Mouse (Mus musculus) gastrocnemius, postnatal 4 days (tissue): ENCODE data around the gene Azin2. TPM values are rescaled to one million over a fixed set of nuclear protein-coding genes. Genes with fewer than 3 reads are reported as not detected.
A peak's percentile ranks its signal among the peaks of the same experiment; 100 is the strongest.

Experiments used
- DNase-seq, 2 experiments: peaks; one replicate each; pipeline ENCODE4 v3.0.0; 2021 to 2022; ENCODE audit warnings: low spot score in 2 of 2, mixed read lengths in 2 of 2
- total RNA-seq, 2 experiments: library from RNA; stranded (reverse); gene quantifications; 2 replicates each; pipeline ENCODE4 v1.2.3; 2021

Gene Azin2
- total RNA-seq, 2 experiments from 2014 or later: 7.0 to 7.2 TPM

DNA sequence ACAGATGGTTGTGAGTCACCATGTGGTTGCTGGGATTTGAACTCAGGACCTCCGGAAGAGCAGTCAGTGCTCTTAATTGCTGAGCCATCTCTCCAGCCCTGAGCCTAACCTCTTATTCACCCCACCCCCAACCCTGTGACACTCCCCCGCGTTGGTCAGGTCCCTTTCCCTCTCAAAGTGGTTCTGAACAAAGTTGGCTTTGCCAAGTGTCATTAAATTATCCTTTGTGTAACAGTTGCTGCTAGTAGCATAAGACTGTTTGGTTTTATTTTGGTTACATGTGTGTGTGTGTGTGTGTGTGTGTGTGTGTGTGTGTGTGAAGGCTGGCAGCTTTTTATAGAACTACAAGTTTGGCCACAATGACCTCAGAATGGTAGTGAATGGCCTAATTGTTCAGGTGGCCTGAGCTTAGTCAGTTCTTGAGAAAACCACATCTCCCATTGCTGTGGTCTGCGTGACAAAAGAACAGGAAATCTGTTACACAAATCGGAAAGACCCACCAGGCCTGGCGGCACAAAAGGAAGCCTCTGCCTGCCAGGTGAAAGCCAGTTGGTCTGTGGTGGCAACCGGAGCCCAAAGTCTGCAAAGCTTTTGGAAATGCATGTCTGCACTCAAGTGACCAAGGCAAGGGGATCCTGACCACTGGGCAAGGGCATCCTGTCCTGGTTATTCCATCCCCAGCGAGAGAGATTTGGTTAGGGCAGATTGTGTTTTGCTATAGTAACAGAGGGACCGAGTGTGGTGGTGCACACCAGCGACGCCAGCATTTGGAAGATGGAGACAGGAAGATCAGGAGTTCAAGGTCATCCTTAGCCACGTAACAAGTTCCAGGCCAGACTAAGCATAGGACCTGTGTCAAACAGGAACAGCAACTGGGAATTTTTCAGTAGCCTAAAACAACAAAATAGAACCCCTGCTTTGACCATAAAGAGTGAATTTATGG, 18.9 kb upstream of the Azin2 start:
- DNase-seq: no peak

DNA sequence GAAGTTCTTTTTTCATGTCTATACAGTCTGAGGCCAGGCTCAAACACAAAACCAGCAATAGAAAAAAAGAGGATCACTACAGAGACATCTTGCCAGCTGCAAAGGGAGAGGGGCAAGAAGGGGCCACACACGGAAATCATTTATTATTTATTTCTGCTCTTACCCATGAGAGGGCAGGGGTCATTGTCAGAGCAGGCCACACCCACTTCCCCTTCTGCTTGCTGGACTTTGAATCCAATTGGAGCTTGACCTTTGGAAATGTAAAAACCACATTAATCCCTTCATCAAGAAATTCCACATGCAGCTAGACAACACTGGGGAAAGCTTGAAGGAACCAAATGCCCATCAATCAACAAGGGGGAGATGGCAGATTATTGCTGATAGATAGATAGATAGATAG, 16.4 kb upstream of the Azin2 start:
- DNase-seq: no peak

GRCm38 (mm10) chr4:128977217-128977616, 15.0 kb upstream of the Azin2 start:
- DNase-seq: no peak

GRCm38 (mm10) chr4:128976577-128976976, 14.3 kb upstream of the Azin2 start:
- no peak for DNase-seq

GRCm38 (mm10) chr4:128974677-128975076, 12.4 kb upstream of the Azin2 start:
- DNase-seq: no peak

- DNase-seq: peak; percentile 58 to 80
These were observed 8.9 kb upstream of the Azin2 start for GRCm38 (mm10) chr4:128971065-128971694.

DNA sequence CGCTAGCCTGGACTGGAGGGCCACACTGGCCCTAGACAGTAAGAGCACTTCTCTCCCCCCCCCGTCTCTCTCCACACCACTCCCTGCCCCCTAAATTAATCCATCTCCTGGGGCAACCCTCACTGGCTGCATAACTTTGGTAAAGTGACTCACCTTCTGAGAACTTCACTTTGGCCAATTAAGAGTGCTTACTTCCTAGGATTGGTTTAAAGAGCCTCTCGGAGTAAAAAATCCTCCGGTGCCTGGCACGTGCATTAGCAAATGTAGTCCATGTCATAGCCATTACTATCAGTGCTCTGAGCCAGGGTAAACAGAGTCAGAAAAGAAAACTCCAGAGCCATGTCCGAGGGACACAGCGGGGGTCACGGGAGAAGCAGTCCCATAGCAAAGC, 8.2 kb upstream of the Azin2 start:
- no peak for DNase-seq

- no peak for DNase-seq
These were observed 7.6 kb upstream of the Azin2 start for GRCm38 (mm10) chr4:128969607-128970416.

- no peak for DNase-seq
These were observed 6.8 kb upstream of the Azin2 start for GRCm38 (mm10) chr4:128969081-128969480.

DNA sequence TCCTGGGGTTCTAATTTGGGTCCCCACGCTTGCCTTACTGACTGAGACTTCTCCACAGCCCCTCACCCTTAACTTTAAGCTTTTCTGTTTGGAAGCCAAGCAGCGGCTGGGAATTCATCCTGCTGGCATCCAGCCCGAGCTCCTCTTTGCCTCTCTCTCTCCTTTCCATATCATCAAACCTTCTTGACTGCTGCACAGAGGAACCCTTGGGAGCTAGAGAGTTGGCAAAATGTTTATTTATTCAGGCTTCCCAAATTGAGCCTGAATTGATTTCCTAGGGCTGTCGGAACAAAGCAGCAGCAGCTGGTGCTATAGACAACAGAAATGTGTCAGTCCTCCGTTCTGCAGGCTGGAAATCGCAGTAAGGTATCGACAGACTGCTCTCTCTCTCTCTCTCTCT, 4.5 kb upstream of the Azin2 start:
- DNase-seq: peak in 1 of 2 experiments; percentile 39

DNA sequence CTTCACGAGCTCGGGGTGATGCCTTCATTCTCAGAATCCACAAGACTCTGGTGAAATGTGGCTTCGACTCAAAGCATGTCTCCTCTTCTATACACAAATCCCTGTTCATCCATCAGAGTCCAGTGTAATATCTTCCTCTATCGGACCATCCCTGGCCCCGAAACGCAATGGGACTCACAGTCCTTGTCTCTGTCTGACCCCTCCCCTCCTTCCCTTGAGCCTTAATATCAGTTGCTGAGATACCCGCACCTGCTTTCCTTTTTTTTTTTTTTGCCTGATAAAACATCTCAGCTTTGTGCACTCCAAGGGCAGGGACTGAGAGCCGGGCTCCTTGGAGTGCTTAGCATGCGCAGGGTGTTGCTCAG, 666 bp upstream of the Azin2 start:
- DNase-seq: no peak

DNA sequence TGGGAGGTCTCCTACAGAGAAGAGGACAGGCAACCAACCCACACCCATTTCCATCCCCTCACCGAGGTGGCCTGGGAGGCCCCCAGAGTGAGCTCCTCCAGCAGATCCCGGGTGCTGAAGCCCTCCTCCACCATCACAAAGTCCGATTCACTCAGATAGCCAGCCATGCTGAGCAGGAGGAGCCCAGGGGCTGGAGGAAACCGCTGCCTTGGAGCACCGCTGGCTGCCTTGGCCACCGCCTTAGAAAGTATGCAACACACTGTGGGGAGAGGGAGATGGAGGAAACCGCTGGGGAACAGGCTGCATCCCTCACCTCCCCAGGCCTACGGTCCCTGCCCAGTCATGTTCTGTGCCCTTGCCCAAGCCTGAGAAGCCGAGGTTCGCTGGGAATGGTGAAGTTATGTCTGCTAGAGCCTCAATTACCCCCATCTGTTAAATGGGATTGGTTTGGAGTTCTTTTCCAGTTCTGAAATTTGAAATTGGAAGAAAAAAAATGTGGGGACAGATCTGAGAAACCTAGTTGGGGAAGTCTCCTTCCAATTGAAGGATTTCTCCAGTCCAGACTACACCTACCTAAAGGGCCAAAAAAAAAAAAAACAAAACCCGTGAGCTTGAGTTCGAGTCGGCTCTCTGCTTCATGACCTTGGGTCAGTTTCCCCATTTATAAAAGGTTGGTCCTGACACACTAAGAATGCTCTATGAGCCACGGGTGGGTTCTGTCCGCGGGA, 777 bp downstream of the Azin2 start:
- DNase-seq: no peak

GRCm38 (mm10) chr4:128959676-128960075, 2.6 kb downstream of the Azin2 start:
- no peak for DNase-seq

- no peak for DNase-seq
These were observed 3.4 kb downstream of the Azin2 start for GRCm38 (mm10) chr4:128958849-128959248.

DNA sequence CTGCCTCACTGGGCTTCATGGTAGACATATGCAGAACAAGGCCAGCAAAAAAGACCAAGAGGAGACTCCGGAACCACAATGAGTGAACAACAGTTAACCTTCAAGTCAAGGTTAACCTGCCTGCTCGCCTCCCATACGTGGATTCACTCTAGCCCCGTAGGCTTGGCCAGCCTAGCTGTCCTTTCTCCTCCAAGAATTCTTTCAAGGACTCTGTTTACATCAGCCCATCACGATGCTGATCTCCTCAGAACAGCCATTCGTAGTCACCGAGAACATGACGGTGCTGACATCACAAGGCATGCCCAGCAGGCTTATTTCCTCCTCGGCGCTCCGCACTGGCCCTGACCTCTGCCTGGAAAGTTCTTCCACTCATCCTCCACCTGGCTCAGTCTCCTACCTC, 4.1 kb downstream of the Azin2 start:
- no peak for DNase-seq

- DNase-seq: peak in 1 of 2 experiments; percentile 41
These were observed 4.9 kb downstream of the Azin2 start for GRCm38 (mm10) chr4:128957155-128957911.

DNA sequence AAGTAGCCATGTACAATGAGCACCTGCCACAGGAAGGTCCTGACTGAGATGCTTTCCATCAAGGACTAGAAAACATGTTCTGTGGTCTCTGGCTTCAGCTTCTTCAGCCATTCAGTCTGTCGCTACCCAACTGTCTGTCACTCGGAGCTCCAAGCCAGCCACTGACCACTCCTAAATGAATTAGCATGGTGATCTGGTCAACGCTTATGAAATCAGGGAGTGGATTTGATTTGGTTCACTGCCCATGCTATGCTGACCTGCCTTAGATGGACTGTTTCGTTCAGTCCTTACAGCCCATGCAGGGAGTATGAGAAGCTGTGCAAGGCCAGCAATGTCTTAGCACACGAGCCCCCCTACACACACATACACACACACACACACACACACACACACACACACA, 8.4 kb downstream of the Azin2 start:
- DNase-seq: no peak

GRCm38 (mm10) chr4:128950461-128950860, 11.8 kb downstream of the Azin2 start:
- DNase-seq: no peak

GRCm38 (mm10) chr4:128949470-128950005, 12.7 kb downstream of the Azin2 start:
- no peak for DNase-seq

DNA sequence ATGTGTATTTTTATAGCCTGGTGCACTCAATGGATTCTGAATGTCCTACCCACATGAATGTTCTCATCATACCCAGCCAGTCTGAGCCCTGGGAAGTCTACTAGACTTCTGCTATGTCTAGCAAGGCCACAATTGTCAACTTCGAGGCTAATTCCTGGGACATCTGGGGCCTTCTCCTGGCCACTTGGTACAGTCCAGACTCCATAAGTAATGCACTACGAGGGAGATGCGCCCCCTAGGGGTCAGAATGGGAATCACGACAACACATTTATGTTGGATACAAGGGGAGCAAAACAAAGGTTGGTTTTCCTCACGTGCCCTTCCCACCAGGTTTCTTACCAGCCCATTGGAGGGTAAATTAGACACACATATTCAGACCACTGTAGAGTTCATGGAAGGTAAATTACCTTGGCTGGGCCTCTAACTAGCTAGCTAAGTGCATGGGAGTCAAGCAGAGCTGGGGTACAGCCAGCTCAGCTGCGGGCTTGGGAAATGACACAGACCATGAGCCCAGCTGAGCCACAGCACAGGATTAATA, 14.0 kb downstream of the Azin2 start:
- DNase-seq: peak in 1 of 2 experiments; percentile 56
